Mouse (Mus musculus) lung, embryonic 14.5 days (tissue): ENCODE data around the gene Fam129b. TPM values are rescaled to one million over a fixed set of nuclear protein-coding genes. Genes with fewer than 3 reads are reported as not detected.

ENCODE experiments used
- ATAC-seq: fragments of 200-750 bp; cut with Nextera tagmentation; 2 replicates; pipeline ENCODE4 v1.8.0; 2017; ENCODE audit warnings: mild to moderate bottlenecking, moderate TSS enrichment, moderate library complexity; ENCODE audit not compliant: insufficient read depth
- DNase-seq: peaks from one replicate; pipeline ENCODE4 v3.0.0-alpha.2; 2015
- H3K27ac ChIP-seq: fragments of 300-500 bp; sonication (generic); 2 replicates; pipeline ENCODE4 v1.5.1; 2014; ENCODE audit warnings: low read depth, mild to moderate bottlenecking, moderate library complexity
- H3K27me3 ChIP-seq: fragments of 300-500 bp; sonication (generic); 2 replicates; pipeline ENCODE4 v1.6.1; 2014; ENCODE audit warnings: low read length, control low read depth; ENCODE audit not compliant: insufficient read depth
- H3K36me3 ChIP-seq: fragments of 300-500 bp; sonication (generic); 2 replicates; pipeline ENCODE4 v1.6.1; 2014; ENCODE audit warnings: control low read depth; ENCODE audit not compliant: insufficient read depth
- H3K4me1 ChIP-seq: fragments of 300-500 bp; sonication (generic); 2 replicates; pipeline ENCODE4 v1.6.1; 2014; ENCODE audit warnings: antibody characterized with exemption, control low read depth; ENCODE audit not compliant: insufficient read depth
- H3K4me2 ChIP-seq: fragments of 300-500 bp; sonication (generic); 2 replicates; pipeline ENCODE4 v1.6.1; 2014; ENCODE audit warnings: mild to moderate bottlenecking
- H3K4me3 ChIP-seq: fragments of 300-500 bp; sonication (generic); 2 replicates; pipeline ENCODE4 v1.5.1; 2014; ENCODE audit warnings: low read depth, low read length
- H3K9ac ChIP-seq: fragments of 300-500 bp; sonication (generic); 2 replicates; pipeline ENCODE4 v1.6.1; 2014
- H3K9me3 ChIP-seq: fragments of 300-500 bp; sonication (generic); 2 replicates; pipeline ENCODE4 v1.6.1; 2016; ENCODE audit warnings: low read depth, low read length, control low read depth
- CTCF ChIP-seq: IDR thresholded peaks from 2 replicates; pipeline ENCODE4 v1.5.1; 2016; ENCODE audit warnings: antibody characterized with exemption, low read depth
- WGBS: fragments of 180-500 bp; shearing (Covaris S2); extraction: QIAGEN DNeasy Blood & Tissue Kit; methylation state at CpG from one replicate; pipeline ENCODE4 v1.1.7; 2014; 5-methylcytosine and 5-hydroxymethylcytosine counted together
- polyA plus RNA-seq: library from polyadenylated mRNA; unstranded; fragments of >200 nt; fragmentation: Nextera tagmentation; extraction: Ambion mirVana; gene quantifications from 2 replicates; pipeline ENCODE4 v1.2.1, GENCODE M21; 2014

The Fam129b gene
- polyA plus RNA-seq, 1 experiment from 2014 or later: 46.5 TPM

- H3K4me1 ChIP-seq: no peaks in the 10 kb centered on the region
- H3K36me3 ChIP-seq: peaks cover 67% of the 10 kb centered on the region
- no peak overlapping the region for H3K4me2 ChIP-seq
- no peak for DNase-seq
- WGBS: 93% methylated on average over 24 of the region's 24 CpGs
- no peaks in the 10 kb centered on the region for H3K27me3 ChIP-seq
- no peak for ATAC-seq
- no peaks in the 10 kb centered on the region for H3K9me3 ChIP-seq
- no peak overlapping the region for H3K27ac ChIP-seq
- H3K4me3 ChIP-seq: no peak overlapping the region
- H3K9ac ChIP-seq: no peak overlapping the region
- TF ChIP-seq CTCF: no peak
Measured at GRCm38 (mm10) chr2:32923551-32924250, 47.8 kb downstream of the Fam129b start.

- H3K27ac ChIP-seq: no peak overlapping the region
- ATAC-seq: no peak
- H3K9ac ChIP-seq: no peak overlapping the region
- 77% methylated on average over 10 of the region's 10 CpGs for WGBS
- H3K4me3 ChIP-seq: no peak overlapping the region
- peaks cover 63% of the 10 kb centered on the region for H3K36me3 ChIP-seq
- no peak overlapping the region for H3K4me2 ChIP-seq
- no peaks in the 10 kb centered on the region for H3K4me1 ChIP-seq
- TF ChIP-seq CTCF: no peak
- no peaks in the 10 kb centered on the region for H3K27me3 ChIP-seq
- no peaks in the 10 kb centered on the region for H3K9me3 ChIP-seq
- no peak for DNase-seq
Measured at GRCm38 (mm10) chr2:32924306-32924844, 48.5 kb downstream of the Fam129b start.

- no peak for DNase-seq
- Histone ChIP-seq H3K4me1 (no peaks in the 10 kb centered on the region), H3K4me2 (no peak overlapping the region), H3K4me3 (no peak overlapping the region), H3K9ac (no peak overlapping the region), H3K27ac (peak overlapping the region; percentile 50; the same call in 1 of the 2 replicates), H3K36me3 (peaks cover 44% of the 10 kb centered on the region), H3K27me3 (no peaks in the 10 kb centered on the region), H3K9me3 (no peaks in the 10 kb centered on the region)
- no peak for ATAC-seq
- TF ChIP-seq CTCF: no peak
- WGBS: 80% methylated on average over 12 of the region's 12 CpGs
Measured at GRCm38 (mm10) chr2:32926330-32927075, 50.6 kb downstream of the Fam129b start.

- peak; percentile 27; the same call in 1 of the 2 replicates for ATAC-seq
- peak; percentile 59 for DNase-seq
- no peaks in the 10 kb centered on the region for H3K9me3 ChIP-seq
- H3K36me3 ChIP-seq: peaks cover 32% of the 10 kb centered on the region
- H3K27me3 ChIP-seq: no peaks in the 10 kb centered on the region
- peak overlapping the region; percentile 25; the same call in 1 of the 2 replicates for H3K4me2 ChIP-seq
- H3K27ac ChIP-seq: peak overlapping the region; percentile 81
- WGBS: 54% methylated on average over 15 of the region's 15 CpGs
- TF ChIP-seq CTCF: no peak
- H3K4me1 ChIP-seq: no peaks in the 10 kb centered on the region
- 0 out of 2 replicates have a peak overlapping the region, but pooled peaks have one; percentile 16 for H3K9ac ChIP-seq
- H3K4me3 ChIP-seq: no peak overlapping the region
Measured at GRCm38 (mm10) chr2:32927624-32928234, 51.8 kb downstream of the Fam129b start.

- Histone ChIP-seq H3K27ac (peak overlapping the region; percentile 81), H3K4me2 (peak overlapping the region; percentile 25; the same call in 1 of the 2 replicates), H3K36me3 (peaks cover 25% of the 10 kb centered on the region), H3K9me3 (no peaks in the 10 kb centered on the region), H3K4me3 (no peak overlapping the region), H3K9ac (0 out of 2 replicates have a peak overlapping the region, but pooled peaks have one; percentile 16), H3K27me3 (no peaks in the 10 kb centered on the region), H3K4me1 (no peaks in the 10 kb centered on the region)
- DNase-seq: peak; percentile 89
- ATAC-seq: peak; percentile 65; the same call in 1 of the 2 replicates
- TF ChIP-seq CTCF: peak; percentile 89
- 23% methylated on average over 10 of the region's 10 CpGs for WGBS
Measured at GRCm38 (mm10) chr2:32928235-32928946, 52.5 kb downstream of the Fam129b start.
